In genomic region chr17:84780321-84780720, GRCm38 (mm10) we compare ENCODE assay signal across 24 mouse cellular contexts. TPM values are rescaled to one million over a fixed set of nuclear protein-coding genes. Genes with fewer than 3 reads are reported as not detected.
A peak's percentile ranks its signal among the peaks of the same experiment; 100 is the strongest.
DNase-seq lines count a peak whose midpoint lies in the region; ATAC-seq lines count a peak whose summit lies in the region.
"Had no signal": no experiment of that assay in that cellular context is flagged by ENCODE, and none has a peak within 500 bp of the region (broad histone marks: within the 10 kb centered on the region; RNA-seq: fewer than 3 reads in every experiment).

No protein-coding gene starts in this region.

- no peak overlapping the region for H3K9ac ChIP-seq in heart, embryonic 11.5 days (ENCODE audit: low read depth, low read length)
- H3K9ac ChIP-seq in liver, embryonic 12.5 days = no peak overlapping the region
- H3K9ac ChIP-seq in liver, embryonic 15.5 days = no peak overlapping the region
- no peak overlapping the region for H3K9ac ChIP-seq in liver, embryonic 11.5 days (ENCODE audit: low read depth, low read length)
- H3K9ac ChIP-seq: embryonic facial prominence, embryonic 12.5 days; forebrain, embryonic 13.5 days; forebrain, embryonic 15.5 days had no signal

- ATAC-seq in heart, embryonic 11.5 days (replicated peaks; ENCODE audit: insufficient number of reproducible peaks, low FRiP score, low TSS enrichment) = no peak
- ATAC-seq in liver, embryonic 12.5 days = no peak
- ATAC-seq in liver, embryonic 15.5 days (ENCODE audit: insufficient read depth) = no peak
- ATAC-seq in liver, embryonic 11.5 days (replicated peaks; ENCODE audit: low FRiP score) = no peak
- ATAC-seq: activated CD4-positive, CD25-positive, alpha-beta regulatory T cell, adult 4 months; CD4-positive, CD25-positive, alpha-beta regulatory T cell, adult 4 months; forebrain, embryonic 13.5 days; forebrain, embryonic 15.5 days; Patski had no signal

- H3K36me3 ChIP-seq in heart, embryonic 11.5 days (ENCODE audit: control insufficient read depth, insufficient read depth, low read length) = 0 out of 2 replicates have a peak, but pooled peaks cover 2% of the 10 kb centered on the region
- H3K36me3 ChIP-seq in liver, embryonic 12.5 days = peaks cover 62% of the 10 kb centered on the region
- H3K36me3 ChIP-seq in liver, embryonic 15.5 days (replicated peaks) = peaks cover 43% of the 10 kb centered on the region
- H3K36me3 ChIP-seq in liver, embryonic 11.5 days (ENCODE audit: control insufficient read depth, insufficient read depth, low read length) = peaks cover 1% of the 10 kb centered on the region; the same call in 1 of the 2 replicates

- WGBS in heart, embryonic 11.5 days (ENCODE audit: insufficient replicate concordance) = over 99% methylated on average over 6 of the region's 6 CpGs
- WGBS in liver, embryonic 12.5 days (ENCODE audit: insufficient replicate concordance) = 90% methylated on average over 6 of the region's 6 CpGs
- WGBS in liver, embryonic 15.5 days (ENCODE audit: insufficient replicate concordance) = 89% methylated on average over 6 of the region's 6 CpGs
- 97% methylated on average over 6 of the region's 6 CpGs for WGBS in liver, embryonic 11.5 days

- H3K4me3 ChIP-seq in heart, embryonic 11.5 days (ENCODE audit: low read depth, low read length) = no peak overlapping the region
- no peak overlapping the region for H3K4me3 ChIP-seq in liver, embryonic 12.5 days
- no peak overlapping the region for H3K4me3 ChIP-seq in liver, embryonic 15.5 days (replicated peaks)
- H3K4me3 ChIP-seq in liver, embryonic 11.5 days (ENCODE audit: low read depth, low read length) = no peak overlapping the region
- H3K4me3 ChIP-seq: embryonic facial prominence, embryonic 10.5 days; embryonic facial prominence, embryonic 12.5 days; forebrain, embryonic 13.5 days; forebrain, embryonic 15.5 days had no signal

- H3K27me3 ChIP-seq in heart, embryonic 11.5 days (ENCODE audit: control insufficient read depth, insufficient read depth, low read length) = no peaks in the 10 kb centered on the region
- H3K27me3 ChIP-seq in liver, embryonic 12.5 days (replicated peaks) = no peaks in the 10 kb centered on the region
- H3K27me3 ChIP-seq in liver, embryonic 15.5 days = no peaks in the 10 kb centered on the region
- H3K27me3 ChIP-seq in liver, embryonic 11.5 days (replicated peaks; ENCODE audit: control insufficient read depth, insufficient read depth, low read length) = no peaks in the 10 kb centered on the region
- H3K27me3 ChIP-seq: CH12.LX; embryonic facial prominence, embryonic 12.5 days; forebrain, embryonic 13.5 days; forebrain, embryonic 15.5 days; Patski had no signal

- H3K4me2 ChIP-seq in heart, embryonic 11.5 days = no peak overlapping the region
- no peak overlapping the region for H3K4me2 ChIP-seq in liver, embryonic 12.5 days
- H3K4me2 ChIP-seq in liver, embryonic 15.5 days = no peak overlapping the region
- no peak overlapping the region for H3K4me2 ChIP-seq in liver, embryonic 11.5 days
- H3K4me2 ChIP-seq: embryonic facial prominence, embryonic 12.5 days; forebrain, embryonic 13.5 days; forebrain, embryonic 15.5 days had no signal

- H3K9me3 ChIP-seq in heart, embryonic 11.5 days (replicated peaks; ENCODE audit: control insufficient read depth, low read length) = no peaks in the 10 kb centered on the region
- no peaks in the 10 kb centered on the region for H3K9me3 ChIP-seq in liver, embryonic 12.5 days (replicated peaks)
- H3K9me3 ChIP-seq in liver, embryonic 15.5 days (replicated peaks) = no peaks in the 10 kb centered on the region
- no peaks in the 10 kb centered on the region for H3K9me3 ChIP-seq in liver, embryonic 11.5 days (ENCODE audit: control insufficient read depth, low read length)
- H3K9me3 ChIP-seq: embryonic facial prominence, embryonic 10.5 days; embryonic facial prominence, embryonic 12.5 days; forebrain, embryonic 13.5 days; forebrain, embryonic 15.5 days; G1E had no signal

- DNase-seq in heart, adult 11 months = peak; percentile 75
- DNase-seq in liver = no peak
- DNase-seq in liver, embryonic 11.5 days (ENCODE audit: low spot score) = no peak
- DNase-seq: adrenal gland, adult 8-10 months; adrenal gland, postnatal 14 days; adrenal gland, postnatal 36 days; B cell, adult 2 months; cerebellum, adult 11-12 months; cerebellum, adult 2 months; cerebellum, adult 9-10 months; cerebellum, postnatal 10 days; cerebellum, postnatal 25 days had no signal

- H3K4me1 ChIP-seq in heart, embryonic 11.5 days (ENCODE audit: control insufficient read depth, insufficient read depth, low read length) = peaks cover 12% of the 10 kb centered on the region
- H3K4me1 ChIP-seq in liver, embryonic 12.5 days = peaks cover 59% of the 10 kb centered on the region
- peaks cover 53% of the 10 kb centered on the region for H3K4me1 ChIP-seq in liver, embryonic 15.5 days (replicated peaks)
- H3K4me1 ChIP-seq in liver, embryonic 11.5 days (replicated peaks; ENCODE audit: control insufficient read depth, insufficient read depth, low read length) = peaks cover 24% of the 10 kb centered on the region
- H3K4me1 ChIP-seq: embryonic facial prominence, embryonic 10.5 days; embryonic facial prominence, embryonic 12.5 days; forebrain, embryonic 13.5 days; forebrain, embryonic 15.5 days had no signal

- H3K27ac ChIP-seq in heart, embryonic 11.5 days (ENCODE audit: low read depth, low read length) = no peak overlapping the region
- H3K27ac ChIP-seq in liver, embryonic 12.5 days = peak overlapping the region; percentile 80
- peak overlapping the region; percentile 74; the same call in 1 of the 2 replicates for H3K27ac ChIP-seq in liver, embryonic 15.5 days (replicated peaks)
- H3K27ac ChIP-seq in liver, embryonic 11.5 days (ENCODE audit: low read depth, low read length) = no peak overlapping the region
- H3K27ac ChIP-seq: embryonic facial prominence, embryonic 10.5 days; embryonic facial prominence, embryonic 12.5 days; forebrain, embryonic 13.5 days; forebrain, embryonic 15.5 days had no signal

RNA-seq across cellular contexts. Expression of gene Lrpprc, which starts 10.3 kb away (rescaled TPM):
- polyA plus RNA-seq in heart, embryonic 11.5 days (2014; fragmentation: Nextera tagmentation; extraction: Ambion mirVana) = 62.2 and 72.3 TPM in 2 replicates
- polyA plus RNA-seq in liver, embryonic 12.5 days (2016; fragmentation: Nextera tagmentation; extraction: Ambion mirVana) = 64.9 and 68.2 TPM in 2 replicates
- polyA plus RNA-seq in liver, embryonic 15.5 days (2015; fragmentation: Nextera tagmentation; extraction: Ambion mirVana) = 35.6 and 37.9 TPM in 2 replicates
- polyA plus RNA-seq in liver, embryonic 11.5 days (2014; fragmentation: Nextera tagmentation; extraction: Ambion mirVana) = 84.9 and 97.9 TPM in 2 replicates

Comparison
In these comparisons a context has a peak if more than half of its experiments do, and no peak if none do; other contexts are left out.
1. H3K27ac ChIP-seq: peak in liver, embryonic 12.5 days (single experiment) and liver, embryonic 15.5 days (single experiment); none in heart, embryonic 11.5 days (single experiment) and liver, embryonic 11.5 days (single experiment).